Mouse (Mus musculus) thymus, adult 2 months (tissue): ENCODE measurements around the gene Tsen54.

Experiments
- CTCF ChIP-seq: fragments of 200-500 bp; IDR thresholded peaks from 2 replicates; pipeline ENCODE4 v1.5.1; 2012; ENCODE audit warnings: mild to moderate bottlenecking, control low read depth, low read length, moderate library complexity, borderline replicate concordance; ENCODE audit not compliant: control insufficient read depth, poor library complexity, insufficient read depth; ENCODE audit errors: extremely low read depth
- POLR2A ChIP-seq: fragments of 200-500 bp; IDR thresholded peaks from 2 replicates; pipeline ENCODE4 v1.6.1; 2012; ENCODE audit warnings: mild to moderate bottlenecking, low read length, control low read depth, moderate library complexity; ENCODE audit not compliant: control insufficient read depth, poor library complexity, insufficient read depth; ENCODE audit errors: extremely low read depth

- TF ChIP-seq CTCF (no peak), POLR2A (no peak)
These were observed 9.5 kb upstream of the Tsen54 start for GRCm38 (mm10) chr11:115805005-115805404.
